Mouse (Mus musculus) hindbrain, embryonic 11.5 days (tissue): ENCODE data around the gene Capn12. TPM values are rescaled to one million over a fixed set of nuclear protein-coding genes. Genes with fewer than 3 reads are reported as not detected.

Experiments
- ATAC-seq: fragments of 200-750 bp; cut with Nextera tagmentation; 2 replicates; pipeline ENCODE4 v1.8.0; 2017; ENCODE audit warnings: mild to moderate bottlenecking, moderate TSS enrichment, moderate library complexity; ENCODE audit not compliant: low FRiP score
- DNase-seq: peaks from one replicate; pipeline ENCODE4 v3.0.0-alpha.2; 2015; ENCODE audit warnings: low spot score
- H3K27ac ChIP-seq: fragments of 300-500 bp; sonication (generic); 2 replicates; pipeline ENCODE4 v1.5.1; 2014; ENCODE audit warnings: mild to moderate bottlenecking, low read depth, low read length
- H3K27me3 ChIP-seq: fragments of 300-500 bp; sonication (generic); 2 replicates; pipeline ENCODE4 v1.6.1; 2014; ENCODE audit warnings: mild to moderate bottlenecking, low read length, moderate library complexity, mixed read lengths; ENCODE audit not compliant: control insufficient read depth, insufficient read depth
- H3K36me3 ChIP-seq: fragments of 300-500 bp; sonication (generic); 2 replicates; pipeline ENCODE4 v1.6.1; 2014; ENCODE audit warnings: mild to moderate bottlenecking, low read length, moderate library complexity, mixed read lengths; ENCODE audit not compliant: control insufficient read depth, insufficient read depth
- H3K4me1 ChIP-seq: fragments of 300-500 bp; sonication (generic); replicated peaks from 2 replicates; pipeline ENCODE4 v1.6.1; 2014; ENCODE audit warnings: low read length, mixed read lengths; ENCODE audit not compliant: control insufficient read depth, insufficient read depth
- H3K4me2 ChIP-seq: fragments of 300-500 bp; sonication (generic); replicated peaks from 2 replicates; pipeline ENCODE4 v1.6.1; 2014; ENCODE audit warnings: mild to moderate bottlenecking, low read depth, low read length
- H3K4me3 ChIP-seq: fragments of 300-500 bp; sonication (generic); 2 replicates; pipeline ENCODE4 v1.5.1; 2014; ENCODE audit warnings: low read depth, low read length
- H3K9ac ChIP-seq: fragments of 300-500 bp; sonication (generic); 2 replicates; pipeline ENCODE4 v1.6.1; 2014; ENCODE audit warnings: low read depth, low read length
- H3K9me3 ChIP-seq: fragments of 300-500 bp; sonication (generic); 2 replicates; pipeline ENCODE4 v1.6.1; 2016; ENCODE audit warnings: low read length; ENCODE audit not compliant: control insufficient read depth
- WGBS: fragments of 180-500 bp; shearing (Covaris S2); extraction: QIAGEN DNeasy Blood & Tissue Kit; methylation state at CpG from one replicate; pipeline ENCODE4 v1.1.7; 2014; 5-methylcytosine and 5-hydroxymethylcytosine counted together
- polyA plus RNA-seq: library from polyadenylated mRNA; unstranded; fragments of >200 nt; fragmentation: Nextera tagmentation; extraction: Ambion mirVana; gene quantifications from 2 replicates; pipeline ENCODE4 v1.2.1, GENCODE M21; 2014

Capn12 gene
- polyA plus RNA-seq, 1 experiment from 2014 or later, result 0.29 TPM

DNA sequence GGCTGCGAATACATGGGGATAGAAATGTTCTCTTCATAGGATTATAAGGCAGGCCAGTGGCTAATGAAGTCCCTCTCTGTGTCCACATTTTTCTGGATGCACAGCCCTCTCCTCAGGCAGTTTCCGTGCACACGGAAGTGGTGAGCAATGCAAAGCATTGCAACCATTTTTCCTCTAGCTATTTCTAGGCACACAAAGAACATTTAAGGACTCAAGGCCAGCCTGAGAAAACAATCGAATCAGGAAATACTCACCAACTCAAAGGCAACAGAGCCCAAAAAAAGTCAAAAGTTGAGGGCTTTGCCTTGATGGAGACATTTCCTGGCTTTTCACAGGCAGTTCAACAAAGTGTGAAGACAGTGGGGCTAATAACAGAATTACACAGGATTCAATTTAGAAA lies 59.9 kb downstream of the Capn12 start:
- Histone ChIP-seq H3K36me3 (no peaks in the 10 kb centered on the region), H3K27me3 (no peaks in the 10 kb centered on the region), H3K9ac (no peak overlapping the region), H3K4me2 (no peak overlapping the region), H3K9me3 (no peaks in the 10 kb centered on the region), H3K4me1 (no peaks in the 10 kb centered on the region; the same call in 1 of the 2 replicates), H3K4me3 (no peak overlapping the region), H3K27ac (no peak overlapping the region)
- 84% methylated on average over 4 of the region's 4 CpGs for WGBS
- DNase-seq (no peak), ATAC-seq (no peak)

DNA sequence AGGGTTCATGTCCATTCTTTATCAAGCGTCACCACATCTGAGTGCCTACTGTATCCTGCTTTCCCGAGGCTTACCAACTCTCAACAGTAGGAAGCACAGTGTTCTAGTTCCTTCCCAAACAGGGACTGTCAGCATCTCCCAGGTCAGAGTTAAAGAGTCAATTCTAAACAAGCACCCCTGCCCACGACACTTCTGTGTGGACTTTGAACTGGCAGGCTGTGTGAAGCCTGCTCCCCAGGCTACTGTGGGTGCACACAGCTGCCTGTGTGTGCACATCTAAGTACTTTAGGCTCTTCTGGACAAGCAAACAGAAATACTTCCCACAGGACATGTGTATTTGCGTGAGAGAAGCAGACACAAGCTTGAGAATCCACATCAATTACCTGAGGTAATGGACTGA lies 60.3 kb downstream of the Capn12 start:
- WGBS, result 87% methylated on average over 4 of the region's 4 CpGs
- no peak overlapping the region; the same call in 1 of the 2 replicates for H3K27ac ChIP-seq
- ATAC-seq, result no peak

More for the DNA sequence above, 60.3 kb downstream of the Capn12 start:
- H3K4me1 ChIP-seq, result no peaks in the 10 kb centered on the region; the same call in 1 of the 2 replicates
- H3K4me2 ChIP-seq, result no peak overlapping the region
- no peaks in the 10 kb centered on the region for H3K27me3 ChIP-seq
- no peak for DNase-seq
- H3K36me3 ChIP-seq, result no peaks in the 10 kb centered on the region
- no peak overlapping the region for H3K9ac ChIP-seq
- H3K4me3 ChIP-seq, result no peak overlapping the region
- H3K9me3 ChIP-seq, result no peaks in the 10 kb centered on the region

Other genes with a start within 250 kb of the Capn12 start
- gene Fbxo27, start 188.6 kb upstream of the Capn12 start, polyA plus RNA-seq, result 5.1 and 5.5 TPM in 2 replicates
- 8.5 and 9.4 TPM in 2 replicates for gene Fbxo17, start 164.6 kb upstream of the Capn12 start, polyA plus RNA-seq
- 131 and 132 TPM in 2 replicates for gene Mrps12, start 139.6 kb upstream of the Capn12 start, polyA plus RNA-seq
- gene Sars2, start 139.4 kb upstream of the Capn12 start, polyA plus RNA-seq, result 27.2 and 27.7 TPM in 2 replicates
- 0.97 and 1.2 TPM in 2 replicates for gene Ccer2, start 125.2 kb upstream of the Capn12 start, polyA plus RNA-seq
- gene Sirt2, start 114.7 kb upstream of the Capn12 start, polyA plus RNA-seq, result 79.1 and 80.3 TPM in 2 replicates
- gene Nfkbib, start 113.9 kb upstream of the Capn12 start, polyA plus RNA-seq, result 42.0 and 43.7 TPM in 2 replicates
- 2.5 and 2.7 TPM in 2 replicates for gene Rinl, start 92.5 kb upstream of the Capn12 start, polyA plus RNA-seq
- gene Hnrnpl, start 72.9 kb upstream of the Capn12 start, polyA plus RNA-seq, result 306 and 312 TPM in 2 replicates
- 83.8 and 84.2 TPM in 2 replicates for gene Ech1, start 56.2 kb upstream of the Capn12 start, polyA plus RNA-seq
- 2.1 and 2.5 TPM in 2 replicates for gene Lgals4, start 47.6 kb upstream of the Capn12 start, polyA plus RNA-seq
- gene Lgals7, start 17.6 kb upstream of the Capn12 start, polyA plus RNA-seq, result 1.7 and 2.7 TPM in 2 replicates
- gene Actn4, start 80.9 kb downstream of the Capn12 start, polyA plus RNA-seq, result 134 and 157 TPM in 2 replicates
- 389 and 409 TPM in 2 replicates for gene Eif3k, start 100.4 kb downstream of the Capn12 start, polyA plus RNA-seq
- gene Map4k1, start 100.6 kb downstream of the Capn12 start, polyA plus RNA-seq, result 4.3 and 5.0 TPM in 2 replicates
- 1.1 and 1.5 TPM in 2 replicates for gene Ryr1, start 243.8 kb downstream of the Capn12 start, polyA plus RNA-seq